Mouse (Mus musculus) heart, embryonic 16.5 days (tissue): ENCODE measurements around the gene Csn1s2b. TPM values are rescaled to one million over a fixed set of nuclear protein-coding genes. Genes with fewer than 3 reads are reported as not detected.
"Not testable (repeated sequence)": the region's sequence is repeated elsewhere in the genome, so short reads cannot be mapped to it uniquely, and the experiment has no call there.

ENCODE experiments used
- ATAC-seq: fragments of 200-750 bp; cut with Nextera tagmentation; replicated peaks from 2 replicates; pipeline ENCODE4 v1.8.0; 2017; ENCODE audit warnings: moderate number of reproducible peaks; ENCODE audit not compliant: insufficient read depth, low FRiP score; ENCODE audit errors: extremely low read depth
- H3K27ac ChIP-seq: fragments of 300-500 bp; sonication (generic); 2 replicates; pipeline ENCODE4 v1.5.1; 2014; ENCODE audit warnings: mild to moderate bottlenecking, low read length, control low read depth, moderate library complexity
- H3K27me3 ChIP-seq: fragments of 300-500 bp; sonication (generic); 2 replicates; pipeline ENCODE4 v1.6.1; 2014; ENCODE audit warnings: low read length, mixed read lengths; ENCODE audit not compliant: control insufficient read depth, insufficient read depth
- H3K36me3 ChIP-seq: fragments of 300-500 bp; sonication (generic); 2 replicates; pipeline ENCODE4 v1.6.1; 2014; ENCODE audit not compliant: control insufficient read depth, insufficient read depth
- H3K4me1 ChIP-seq: fragments of 300-500 bp; sonication (generic); 2 replicates; pipeline ENCODE4 v1.6.1; 2014; ENCODE audit warnings: low read length, mixed read lengths; ENCODE audit not compliant: control insufficient read depth, insufficient read depth
- H3K4me2 ChIP-seq: fragments of 300-500 bp; sonication (generic); 2 replicates; pipeline ENCODE4 v1.6.1; 2014; ENCODE audit warnings: low read depth, mild to moderate bottlenecking, control low read depth, low read length
- H3K4me3 ChIP-seq: fragments of 300-500 bp; sonication (generic); 2 replicates; pipeline ENCODE4 v1.5.1; 2014; ENCODE audit warnings: mild to moderate bottlenecking, control low read depth, low read length
- H3K9ac ChIP-seq: fragments of 300-500 bp; sonication (generic); 2 replicates; pipeline ENCODE4 v1.6.1; 2014; ENCODE audit warnings: low read length, control low read depth
- H3K9me3 ChIP-seq: fragments of 300-500 bp; sonication (generic); replicated peaks from 2 replicates; pipeline ENCODE4 v1.6.1; 2016; ENCODE audit warnings: low read length; ENCODE audit not compliant: control insufficient read depth
- WGBS: fragments of 180-500 bp; shearing (Covaris S2); extraction: QIAGEN DNeasy Blood & Tissue Kit; methylation state at CpG from one replicate; pipeline ENCODE4 v1.1.7; 2014; 5-methylcytosine and 5-hydroxymethylcytosine counted together
- polyA plus RNA-seq: library from polyadenylated mRNA; unstranded; fragments of >200 nt; fragmentation: Nextera tagmentation; extraction: Ambion mirVana; gene quantifications from 2 replicates; pipeline ENCODE4 v1.2.1, GENCODE M21; 2015

Gene Csn1s2b
- not detected in 2 replicates for polyA plus RNA-seq

GRCm38 (mm10) chr5:87807782-87808181, at the start of gene Csn1s2b:
Gene Csn1s2b (plus strand): TSS chr5:87808082.
- ATAC-seq, result no peak
- Histone ChIP-seq H3K4me1 (no peaks in the 10 kb centered on the region), H3K9me3 (no peaks in the 10 kb centered on the region), H3K9ac (no peak within 1 kb of the TSS), H3K27me3 (no peaks in the 10 kb centered on the region), H3K4me2 (no peak within 1 kb of the TSS), H3K27ac (no peak within 1 kb of the TSS), H3K36me3 (no peaks in the 10 kb centered on the region), H3K4me3 (no peak within 1 kb of the TSS)
- 49% methylated on average over 2 of the region's 2 CpGs for WGBS

GRCm38 (mm10) chr5:87764546-87764945, 43.3 kb upstream of the Csn1s2b start:
- Histone ChIP-seq H3K27me3 (no peaks in the 10 kb centered on the region), H3K9ac (no peak overlapping the region), H3K9me3 (no peaks in the 10 kb centered on the region), H3K27ac (no peak overlapping the region), H3K4me1 (no peaks in the 10 kb centered on the region), H3K4me3 (no peak overlapping the region), H3K4me2 (no peak overlapping the region), H3K36me3 (no peaks in the 10 kb centered on the region)
- WGBS, result 78% methylated on average over 3 of the region's 3 CpGs
- ATAC-seq, result no peak

- H3K4me3 ChIP-seq, H3K27me3 ChIP-seq, H3K9me3 ChIP-seq, H3K9ac ChIP-seq, H3K4me1 ChIP-seq, ATAC-seq, H3K27ac ChIP-seq, H3K36me3 ChIP-seq, H3K4me2 ChIP-seq: not testable (repeated sequence)
- WGBS, result 40% methylated on average over 2 of the region's 2 CpGs
Observed at GRCm38 (mm10) chr5:87772151-87772550, 35.7 kb upstream of the Csn1s2b start.

- no peak within 1 kb of the TSS for H3K27ac ChIP-seq
- H3K4me3 ChIP-seq, result no peak within 1 kb of the TSS
- 63% methylated on average over 1 of the region's 1 CpGs for WGBS
- H3K4me2 ChIP-seq, result no peak within 1 kb of the TSS
- H3K9ac ChIP-seq, result no peak within 1 kb of the TSS
- ATAC-seq, result no peak
- no peaks in the 10 kb centered on the region for H3K27me3 ChIP-seq
- H3K36me3 ChIP-seq, result no peaks in the 10 kb centered on the region
- H3K9me3 ChIP-seq, result no peaks in the 10 kb centered on the region
- no peaks in the 10 kb centered on the region for H3K4me1 ChIP-seq
Observed at GRCm38 (mm10) chr5:87774267-87774666, 33.6 kb upstream of the Csn1s2b start, which contains the start of gene Csn1s2a. Gene Csn1s2a (plus strand): TSS chr5:87774567.

GRCm38 (mm10) chr5:87782731-87783130, 25.2 kb upstream of the Csn1s2b start:
- WGBS, result 38% methylated on average over 4 of the region's 4 CpGs
- Histone ChIP-seq H3K4me3 (no peak overlapping the region), H3K27ac (no peak overlapping the region), H3K9ac (no peak overlapping the region), H3K27me3 (no peaks in the 10 kb centered on the region), H3K36me3 (no peaks in the 10 kb centered on the region), H3K4me1 (no peaks in the 10 kb centered on the region), H3K4me2 (no peak overlapping the region), H3K9me3 (no peaks in the 10 kb centered on the region)
- no peak for ATAC-seq

GRCm38 (mm10) chr5:87809253-87809652, 1.4 kb downstream of the Csn1s2b start:
- WGBS, result 58% methylated on average over 2 of the region's 2 CpGs
- no peak overlapping the region for H3K4me2 ChIP-seq
- no peak for ATAC-seq
- H3K9me3 ChIP-seq, result no peaks in the 10 kb centered on the region
- no peak overlapping the region for H3K27ac ChIP-seq
- H3K36me3 ChIP-seq, result no peaks in the 10 kb centered on the region
- no peaks in the 10 kb centered on the region for H3K27me3 ChIP-seq
- no peak overlapping the region for H3K9ac ChIP-seq
- H3K4me1 ChIP-seq, result no peaks in the 10 kb centered on the region
- H3K4me3 ChIP-seq, result no peak overlapping the region

GRCm38 (mm10) chr5:87825386-87825785, 17.5 kb downstream of the Csn1s2b start, which contains the start of gene Prr27:
Gene Prr27 (plus strand): TSS chr5:87825686.
- Histone ChIP-seq H3K4me1 (no peaks in the 10 kb centered on the region), H3K4me2 (no peak within 1 kb of the TSS), H3K36me3 (no peaks in the 10 kb centered on the region), H3K4me3 (no peak within 1 kb of the TSS), H3K27me3 (no peaks in the 10 kb centered on the region), H3K27ac (no peak within 1 kb of the TSS), H3K9ac (no peak within 1 kb of the TSS), H3K9me3 (no peaks in the 10 kb centered on the region)
- 56% methylated on average over 1 of the region's 1 CpGs for WGBS
- no peak for ATAC-seq

- Histone ChIP-seq H3K9ac (no peak overlapping the region), H3K9me3 (no peaks in the 10 kb centered on the region), H3K36me3 (no peaks in the 10 kb centered on the region), H3K4me2 (no peak overlapping the region), H3K27me3 (no peaks in the 10 kb centered on the region), H3K27ac (no peak overlapping the region), H3K4me3 (no peak overlapping the region), H3K4me1 (no peaks in the 10 kb centered on the region)
- WGBS, result 64% methylated on average over 3 of the region's 3 CpGs
- ATAC-seq, result no peak
Observed at GRCm38 (mm10) chr5:87855136-87855716, 47.3 kb downstream of the Csn1s2b start.

- H3K27ac ChIP-seq, result no peak overlapping the region
- H3K4me1 ChIP-seq, result no peaks in the 10 kb centered on the region
- H3K9me3 ChIP-seq, result no peaks in the 10 kb centered on the region
- H3K9ac ChIP-seq, result no peak overlapping the region
- no peaks in the 10 kb centered on the region for H3K36me3 ChIP-seq
- no peak overlapping the region for H3K4me2 ChIP-seq
- no peak overlapping the region for H3K4me3 ChIP-seq
- WGBS, result 65% methylated on average over 2 of the region's 2 CpGs
- ATAC-seq, result no peak
- H3K27me3 ChIP-seq, result no peaks in the 10 kb centered on the region
Observed at GRCm38 (mm10) chr5:87870084-87870483, 62.2 kb downstream of the Csn1s2b start.
